8 mouse cellular contexts compared by ENCODE assay signal in genomic region chr2:110173818-110174247, GRCm38 (mm10).
DNase-seq lines count a peak whose midpoint lies in the region; ATAC-seq lines count a peak whose summit lies in the region.

No protein-coding gene starts in this region.

- DNase-seq in cerebellum, postnatal 14 days: peak; percentile 45 to 53
- DNase-seq in cerebellum, adult 8-10 months: no peak
- peak; percentile 28 to 39 for DNase-seq in left cerebral cortex, postnatal 10 days (ENCODE audit: extremely low spot score in 1 of 2, low spot score in 2 of 2)
- DNase-seq in left cerebral cortex, adult 18-20 months (ENCODE audit: low spot score in 2 of 2): no peak
- no peak for DNase-seq in hindbrain, embryonic 10.5 days (ENCODE audit: low spot score)
- no peak for DNase-seq in adrenal gland, postnatal 36 days
- DNase-seq in left cerebral cortex, adult 11 months (ENCODE audit: low spot score): no peak

- H3K27ac ChIP-seq in hindbrain, embryonic 10.5 days: peak overlapping the region; percentile 30
- H3K27ac ChIP-seq in midbrain, embryonic 15.5 days: 0 out of 2 replicates have a peak overlapping the region, but pooled peaks have one; percentile 17

- H3K9ac ChIP-seq in midbrain, embryonic 15.5 days: no peak overlapping the region

- H3K4me2 ChIP-seq in midbrain, embryonic 15.5 days: no peak overlapping the region

- peak; percentile 84 for ATAC-seq in midbrain, embryonic 15.5 days (replicated peaks)

- H3K36me3 ChIP-seq in hindbrain, embryonic 10.5 days: no peaks in the 10 kb centered on the region
- no peaks in the 10 kb centered on the region for H3K36me3 ChIP-seq in midbrain, embryonic 15.5 days (replicated peaks)

- intact Hi-C loops in left cerebral cortex, postnatal 10 days (cut with DNase I): no loop called here

- H3K9me3 ChIP-seq in hindbrain, embryonic 10.5 days: no peaks in the 10 kb centered on the region
- H3K9me3 ChIP-seq in midbrain, embryonic 15.5 days: no peaks in the 10 kb centered on the region

- H3K4me1 ChIP-seq in hindbrain, embryonic 10.5 days (replicated peaks): peaks cover 26% of the 10 kb centered on the region
- peaks cover 6% of the 10 kb centered on the region; the same call in 1 of the 2 replicates for H3K4me1 ChIP-seq in midbrain, embryonic 15.5 days

- H3K4me3 ChIP-seq in hindbrain, embryonic 10.5 days: no peak overlapping the region
- no peak overlapping the region for H3K4me3 ChIP-seq in midbrain, embryonic 15.5 days

- H3K27me3 ChIP-seq in hindbrain, embryonic 10.5 days (ENCODE audit: insufficient read depth, poor library complexity, severe bottlenecking): no peaks in the 10 kb centered on the region
- H3K27me3 ChIP-seq in midbrain, embryonic 15.5 days (replicated peaks): no peaks in the 10 kb centered on the region

- 64% methylated on average over 7 of the region's 7 CpGs for WGBS in hindbrain, embryonic 10.5 days
- 34% methylated on average over 7 of the region's 7 CpGs for WGBS in midbrain, embryonic 15.5 days

Comparison
In these comparisons a context has a peak if more than half of its experiments do, and no peak if none do; other contexts are left out.
1. DNase-seq: peak in cerebellum, postnatal 14 days (2 of 2) and left cerebral cortex, postnatal 10 days (2 of 2); none in cerebellum, adult 8-10 months (single experiment), left cerebral cortex, adult 18-20 months (0 of 2), hindbrain, embryonic 10.5 days (single experiment), adrenal gland, postnatal 36 days (0 of 2) and left cerebral cortex, adult 11 months (single experiment).